Mouse (Mus musculus): ENCODE results near the gene Zcchc2.

DNA sequence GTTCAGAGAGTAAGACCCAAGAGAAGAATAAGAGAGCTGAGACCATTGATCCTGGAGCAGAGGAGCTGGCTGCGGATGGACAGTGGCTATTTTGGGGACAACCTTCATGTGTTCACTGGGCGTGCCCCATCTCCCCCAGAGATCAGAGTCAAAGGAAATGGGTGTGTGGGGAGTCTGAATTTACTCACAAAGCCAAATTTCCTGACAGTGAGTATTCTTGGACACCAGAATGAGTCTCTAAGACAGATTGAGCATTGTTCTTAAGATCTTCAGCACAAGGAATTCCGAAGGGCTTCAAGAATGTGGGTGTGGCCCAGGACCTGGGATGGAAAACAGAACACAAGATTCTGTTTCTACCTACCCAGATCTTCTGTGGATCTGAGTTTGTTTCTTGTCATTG is 87.0 kb downstream of the Zcchc2 start:
- TF ChIP-seq CTCF (IDR thresholded peaks at IDR 0.05) (no peak), EP300 (IDR thresholded peaks at IDR 0.05) (peak; percentile 93)

Data from lung, postnatal 0 days (tissue).